9 mouse cellular contexts compared by ENCODE assay signal in the genomic region with DNA sequence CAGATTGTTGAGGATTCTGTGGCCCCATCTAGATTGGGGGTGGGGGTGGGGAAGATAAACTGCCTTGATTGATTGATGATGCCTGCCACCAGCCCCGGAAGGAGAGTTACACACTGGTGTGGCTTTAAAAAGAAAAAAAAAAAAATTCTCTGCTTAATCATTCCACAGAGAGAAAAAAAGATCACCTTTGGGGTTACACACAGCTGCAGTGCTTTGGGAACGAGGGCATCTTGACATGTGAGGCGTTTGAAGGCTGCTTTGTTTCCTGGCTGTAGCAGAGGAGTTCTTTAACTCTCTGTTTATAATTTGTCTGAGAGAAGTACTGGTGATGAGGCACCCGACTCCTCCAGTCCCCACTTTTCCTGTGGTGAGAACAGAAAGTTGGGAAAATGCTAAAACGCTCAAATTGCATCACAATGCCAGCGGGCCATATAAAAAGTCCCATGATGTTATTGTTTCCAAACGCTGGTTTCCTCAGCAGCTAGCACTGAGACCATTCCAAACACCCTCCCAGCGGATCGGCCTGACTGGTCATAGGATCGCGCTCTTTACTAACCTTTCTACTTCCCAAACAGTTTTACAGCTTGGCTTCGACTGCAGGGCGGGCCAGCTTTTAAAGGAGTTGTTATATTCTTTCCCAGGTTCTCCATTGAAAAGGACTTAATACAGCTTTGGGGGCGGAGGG.
DNase-seq lines count a peak whose midpoint lies in the region; ATAC-seq lines count a peak whose summit lies in the region.
"Had no signal": no experiment of that assay in that cellular context is flagged by ENCODE, and none has a peak within 500 bp of the region (broad histone marks: within the 10 kb centered on the region; RNA-seq: fewer than 3 reads in every experiment).

No protein-coding gene starts in this region.

- 0 out of 2 replicates have a peak overlapping the region, but pooled peaks have one; percentile 3 for H3K9ac ChIP-seq in kidney, embryonic 16.5 days (replicated peaks; ENCODE audit: low read length)
- no peak overlapping the region for H3K9ac ChIP-seq in neural tube, embryonic 15.5 days (replicated peaks)
- H3K9ac ChIP-seq: liver, embryonic 15.5 days had no signal

- peaks cover 4% of the 10 kb centered on the region; the same call in 1 of the 2 replicates for H3K4me1 ChIP-seq in kidney, embryonic 16.5 days (ENCODE audit: insufficient read depth, low read length)
- peaks cover 7% of the 10 kb centered on the region; the same call in 1 of the 2 replicates for H3K4me1 ChIP-seq in neural tube, embryonic 15.5 days
- H3K4me1 ChIP-seq: liver, embryonic 15.5 days had no signal

- DNase-seq in kidney, adult 11 months = peak; percentile 24
- DNase-seq in kidney, adult 8-10 months = no peak
- DNase-seq in embryo, embryonic 10.5 days (ENCODE audit: low spot score) = peak; percentile 44
- DNase-seq in left cerebral cortex, adult 18-20 months (ENCODE audit: low spot score in 2 of 2) = no peak
- no peak for DNase-seq in cerebellum, postnatal 36 days

- H3K4me3 ChIP-seq in kidney, embryonic 16.5 days (ENCODE audit: low read length) = peak overlapping the region; percentile 19
- no peak overlapping the region for H3K4me3 ChIP-seq in neural tube, embryonic 15.5 days (replicated peaks)
- H3K4me3 ChIP-seq: liver, embryonic 15.5 days had no signal

- H3K4me2 ChIP-seq in kidney, embryonic 16.5 days (replicated peaks; ENCODE audit: low read depth, low read length) = peak overlapping the region; percentile 44
- peak overlapping the region; percentile 25; the same call in 1 of the 2 replicates for H3K4me2 ChIP-seq in neural tube, embryonic 15.5 days
- H3K4me2 ChIP-seq: liver, embryonic 15.5 days had no signal

- H3K27ac ChIP-seq in kidney, embryonic 16.5 days (ENCODE audit: low read length) = peak overlapping the region; percentile 48; the same call in 1 of the 2 replicates
- no peak overlapping the region for H3K27ac ChIP-seq in neural tube, embryonic 15.5 days (replicated peaks)
- H3K27ac ChIP-seq: liver, embryonic 15.5 days had no signal

- H3K27me3 ChIP-seq in kidney, embryonic 16.5 days (ENCODE audit: insufficient read depth, low read length) = no peaks in the 10 kb centered on the region
- H3K27me3 ChIP-seq in neural tube, embryonic 15.5 days (replicated peaks) = no peaks in the 10 kb centered on the region
- H3K27me3 ChIP-seq: liver, embryonic 15.5 days had no signal

- H3K36me3 ChIP-seq in kidney, embryonic 16.5 days (ENCODE audit: insufficient read depth, low read length) = no peaks in the 10 kb centered on the region
- H3K36me3 ChIP-seq in neural tube, embryonic 15.5 days = no peaks in the 10 kb centered on the region
- H3K36me3 ChIP-seq: liver, embryonic 15.5 days had no signal

- ATAC-seq in kidney, embryonic 16.5 days (ENCODE audit: low FRiP score, low TSS enrichment) = peak; percentile 65; the same call in 1 of the 2 replicates
- no peak for ATAC-seq in neural tube, embryonic 15.5 days (ENCODE audit: low FRiP score)
- no peak for ATAC-seq in inflammation-experienced regulatory T-cells, adult 6 months

- WGBS in kidney, embryonic 16.5 days = 6% methylated on average over 14 of the region's 14 CpGs
- WGBS in neural tube, embryonic 15.5 days = 11% methylated on average over 14 of the region's 14 CpGs

- no peaks in the 10 kb centered on the region for H3K9me3 ChIP-seq in kidney, embryonic 16.5 days (ENCODE audit: low read length)
- H3K9me3 ChIP-seq in neural tube, embryonic 15.5 days (replicated peaks) = no peaks in the 10 kb centered on the region
- H3K9me3 ChIP-seq: liver, embryonic 15.5 days had no signal

Comparison
In these comparisons a context has a peak if more than half of its experiments do, and no peak if none do; other contexts are left out.
1. DNase-seq: peak in kidney, adult 11 months (single experiment) and embryo, embryonic 10.5 days (single experiment); none in kidney, adult 8-10 months (0 of 2), left cerebral cortex, adult 18-20 months (0 of 2) and cerebellum, postnatal 36 days (0 of 2).